Mouse (Mus musculus) liver, embryonic 14.5 days (tissue): ENCODE data around the gene Itpk1. TPM values are rescaled to one million over a fixed set of nuclear protein-coding genes. Genes with fewer than 3 reads are reported as not detected.

Experiments used
- ATAC-seq: fragments of 200-750 bp; cut with Nextera tagmentation; 2 replicates; pipeline ENCODE4 v1.8.0; 2017; ENCODE audit warnings: moderate number of reproducible peaks, mild to moderate bottlenecking, moderate library complexity; ENCODE audit not compliant: insufficient read depth
- DNase-seq, 3 experiments: peaks; one replicate each; pipeline ENCODE4 v3.0.0-alpha.2; 2012 to 2013; ENCODE audit warnings: low read depth in 3 of 3, low spot score in 3 of 3
- H3K27ac ChIP-seq: fragments of 300-500 bp; sonication (generic); 2 replicates; pipeline ENCODE4 v1.5.1; 2014; ENCODE audit warnings: moderate library complexity, mild to moderate bottlenecking, control low read depth, inconsistent platforms
- H3K27me3 ChIP-seq: fragments of 300-500 bp; sonication (generic); 2 replicates; pipeline ENCODE4 v1.6.1; 2014; ENCODE audit warnings: mild to moderate bottlenecking, low read length, moderate library complexity; ENCODE audit not compliant: control insufficient read depth, insufficient read depth
- H3K36me3 ChIP-seq: fragments of 300-500 bp; sonication (generic); replicated peaks from 2 replicates; pipeline ENCODE4 v1.6.1; 2014; ENCODE audit warnings: low read depth; ENCODE audit not compliant: control insufficient read depth, insufficient read depth
- H3K4me1 ChIP-seq, 2 experiments: fragments of 200-500 bp in 1 of 2; fragments of 300-500 bp in 1 of 2; sonication (generic) in 1 of 2; replicated peaks; 2 replicates each; pipeline ENCODE4 v1.6.1; 2012 to 2014; ENCODE audit warnings: antibody characterized with exemption in 1 of 2, inconsistent platforms in 1 of 2, low read length in 1 of 2; ENCODE audit not compliant: control insufficient read depth in 2 of 2, insufficient read depth in 2 of 2
- H3K4me2 ChIP-seq: fragments of 300-500 bp; sonication (generic); 2 replicates; pipeline ENCODE4 v1.6.1; 2014; ENCODE audit warnings: low read depth, mild to moderate bottlenecking, control low read depth, moderate library complexity
- H3K4me3 ChIP-seq, 2 experiments: fragments of 200-500 bp in 1 of 2; fragments of 300-500 bp in 1 of 2; sonication (generic) in 1 of 2; 2 replicates each; pipeline ENCODE4 v1.5.1; 2012 to 2014; ENCODE audit warnings: low read depth in 2 of 2, low read length in 2 of 2, mild to moderate bottlenecking in 2 of 2, control low read depth in 1 of 2, inconsistent platforms in 1 of 2, moderate library complexity in 1 of 2; ENCODE audit not compliant: insufficient read depth in 1 of 2
- H3K9ac ChIP-seq: fragments of 300-500 bp; sonication (generic); replicated peaks from 2 replicates; pipeline ENCODE4 v1.6.1; 2014; ENCODE audit warnings: mild to moderate bottlenecking, control low read depth, moderate library complexity
- H3K9me3 ChIP-seq: fragments of 300-500 bp; sonication (generic); 2 replicates; pipeline ENCODE4 v1.6.1; 2016; ENCODE audit warnings: low read length, mixed read lengths; ENCODE audit not compliant: control insufficient read depth
- CTCF ChIP-seq: IDR thresholded peaks from 2 replicates; pipeline ENCODE4 v1.5.1; 2016; ENCODE audit warnings: antibody characterized with exemption, low read depth, control low read depth
- EP300 ChIP-seq: IDR thresholded peaks from 2 replicates; pipeline ENCODE4 v1.6.1; 2016; ENCODE audit warnings: antibody characterized with exemption, low read depth
- WGBS: fragments of 180-500 bp; shearing (Covaris S2); extraction: QIAGEN DNeasy Blood & Tissue Kit; methylation state at CpG from one replicate; pipeline ENCODE4 v1.1.7; 2014; ENCODE audit not compliant: insufficient replicate concordance; 5-methylcytosine and 5-hydroxymethylcytosine counted together
- polyA plus RNA-seq, 2 experiments: library from polyadenylated mRNA; depleted of rRNA in 1 of 2; stranded (reverse) in 1 of 2; unstranded in 1 of 2; fragments of >200 nt; fragmentation: Nextera tagmentation in 1 of 2; extraction: Ambion mirVana in 1 of 2; gene quantifications; 2 replicates each; pipeline versions ENCODE4 v1.2.1 to v1.2.3; 2012 to 2014

Itpk1 gene
- polyA plus RNA-seq, 2 experiments: 2.3 to 2.4 TPM

- H3K27me3 ChIP-seq: no peaks in the 10 kb centered on the region
- ATAC-seq (no peak), DNase-seq (no peak)
- no peak overlapping the region for H3K9ac ChIP-seq
- no peak for TF ChIP-seq CTCF
- no peak for TF ChIP-seq EP300
- H3K27ac ChIP-seq: no peak overlapping the region
- no peaks in the 10 kb centered on the region for H3K36me3 ChIP-seq
- H3K4me1 ChIP-seq: peaks cover 0 to 33% of the 10 kb centered on the region in 2 experiments; a peak in 3 of 4 replicates
- WGBS: 46% methylated on average over 1 of the region's 1 CpGs
- no peak overlapping the region for H3K4me3 ChIP-seq
- H3K9me3 ChIP-seq: no peaks in the 10 kb centered on the region
- H3K4me2 ChIP-seq: no peak overlapping the region
These were observed 5.6 kb downstream of the Itpk1 start for GRCm38 (mm10) chr12:102699156-102699555.

GRCm38 (mm10) chr12:102698089-102698684 lies 6.5 kb downstream of the Itpk1 start:
- Histone ChIP-seq H3K4me3 (no peak overlapping the region), H3K9ac (no peak overlapping the region), H3K9me3 (no peaks in the 10 kb centered on the region), H3K27ac (no peak overlapping the region), H3K4me2 (no peak overlapping the region), H3K36me3 (no peaks in the 10 kb centered on the region), H3K4me1 (peaks cover 0 to 25% of the 10 kb centered on the region in 2 experiments; a peak in 3 of 4 replicates), H3K27me3 (no peaks in the 10 kb centered on the region)
- WGBS: 13% methylated on average over 1 of the region's 1 CpGs
- peak; percentile 52 for ATAC-seq
- TF ChIP-seq EP300: no peak
- no peak for TF ChIP-seq CTCF
- DNase-seq: no peak

- H3K9ac ChIP-seq: no peak overlapping the region
- ATAC-seq (no peak), DNase-seq (no peak)
- H3K9me3 ChIP-seq: no peaks in the 10 kb centered on the region
- no peak for TF ChIP-seq CTCF
- TF ChIP-seq EP300: no peak
- 65% methylated on average over 7 of the region's 7 CpGs for WGBS
- H3K4me2 ChIP-seq: no peak overlapping the region
- no peaks in the 10 kb centered on the region for H3K27me3 ChIP-seq
- H3K4me3 ChIP-seq: no peak overlapping the region
- H3K4me1 ChIP-seq: peaks cover 0 to 20% of the 10 kb centered on the region in 2 experiments; a peak in 3 of 4 replicates
- H3K36me3 ChIP-seq: no peaks in the 10 kb centered on the region
- H3K27ac ChIP-seq: no peak overlapping the region
These were observed 7.3 kb downstream of the Itpk1 start for GRCm38 (mm10) chr12:102697381-102697780.

- Histone ChIP-seq H3K36me3 (no peaks in the 10 kb centered on the region), H3K4me2 (no peak overlapping the region), H3K9me3 (no peaks in the 10 kb centered on the region), H3K27ac (no peak overlapping the region), H3K4me3 (no peak overlapping the region), H3K4me1 (peaks cover 0 to 20% of the 10 kb centered on the region in 2 experiments; a peak in 3 of 4 replicates), H3K27me3 (no peaks in the 10 kb centered on the region), H3K9ac (no peak overlapping the region)
- ATAC-seq (no peak), DNase-seq (no peak)
- no peak for TF ChIP-seq CTCF
- TF ChIP-seq EP300: no peak
- WGBS: 76% methylated on average over 14 of the region's 14 CpGs
These were observed 7.9 kb downstream of the Itpk1 start for GRCm38 (mm10) chr12:102696635-102697354.
